Mouse (Mus musculus) forebrain, postnatal 0 days (tissue): ENCODE data around the gene Hjurp. TPM values are rescaled to one million over a fixed set of nuclear protein-coding genes. Genes with fewer than 3 reads are reported as not detected.

Experiments used
- ATAC-seq: fragments of 200-750 bp; cut with Nextera tagmentation; 2 replicates; pipeline ENCODE4 v1.8.0; 2017; ENCODE audit warnings: mild to moderate bottlenecking, moderate library complexity
- DNase-seq: peaks from one replicate; pipeline ENCODE4 v3.0.0-alpha.2; 2015
- H3K27ac ChIP-seq: fragments of 300-500 bp; sonication (generic); 2 replicates; pipeline ENCODE4 v1.5.1; 2014; ENCODE audit warnings: low read depth, mild to moderate bottlenecking, antibody characterized with exemption, low read length, moderate library complexity, mixed read lengths
- H3K27me3 ChIP-seq: fragments of 300-500 bp; sonication (generic); 2 replicates; pipeline ENCODE4 v1.6.1; 2014; ENCODE audit warnings: mild to moderate bottlenecking, low read length, mixed read lengths; ENCODE audit not compliant: insufficient read depth
- H3K36me3 ChIP-seq: fragments of 300-500 bp; sonication (generic); 2 replicates; pipeline ENCODE4 v1.6.1; 2014; ENCODE audit warnings: mild to moderate bottlenecking, moderate library complexity; ENCODE audit not compliant: insufficient read depth
- H3K4me1 ChIP-seq: fragments of 300-500 bp; sonication (generic); 2 replicates; pipeline ENCODE4 v1.6.1; 2014; ENCODE audit warnings: antibody characterized with exemption; ENCODE audit not compliant: insufficient read depth
- H3K4me2 ChIP-seq: fragments of 300-500 bp; sonication (generic); 2 replicates; pipeline ENCODE4 v1.6.1; 2014; ENCODE audit warnings: low read depth, mild to moderate bottlenecking, moderate library complexity
- H3K4me3 ChIP-seq: fragments of 300-500 bp; sonication (generic); 2 replicates; pipeline ENCODE4 v1.5.1; 2014; ENCODE audit warnings: low read depth, low read length, mixed read lengths
- H3K9ac ChIP-seq: fragments of 300-500 bp; sonication (generic); 2 replicates; pipeline ENCODE4 v1.6.1; 2014; ENCODE audit warnings: mild to moderate bottlenecking
- H3K9me3 ChIP-seq: fragments of 300-500 bp; sonication (generic); 2 replicates; pipeline ENCODE4 v1.6.1; 2016; ENCODE audit warnings: low read length
- CTCF ChIP-seq: sonication (generic); IDR thresholded peaks from 2 replicates; pipeline ENCODE4 v1.5.1; 2016; ENCODE audit warnings: antibody characterized with exemption, control low read depth, low read depth
- WGBS: fragments of 180-500 bp; shearing (Covaris S2); extraction: QIAGEN DNeasy Blood & Tissue Kit; methylation state at CpG from one replicate; pipeline ENCODE4 v1.1.7; 2014; 5-methylcytosine and 5-hydroxymethylcytosine counted together
- polyA plus RNA-seq: library from polyadenylated mRNA; unstranded; fragments of >200 nt; fragmentation: Nextera tagmentation; extraction: Ambion mirVana; gene quantifications from 2 replicates; pipeline ENCODE4 v1.2.1, GENCODE M21; 2015
- total RNA-seq: library from RNA; depleted of rRNA; stranded (reverse); fragments of >200 nt; gene quantifications from 2 replicates; pipeline ENCODE4 v1.2.3, GENCODE M21; 2014

Hjurp gene
- total and polyA plus RNA-seq, 2 experiments from 2014 or later = 40.0 to 88.0 TPM

GRCm38 (mm10) chr1:88309905-88310304 is 32.5 kb upstream of the Hjurp start:
- no peaks in the 10 kb centered on the region for H3K4me1 ChIP-seq
- H3K9me3 ChIP-seq = peaks cover 57% of the 10 kb centered on the region
- no peak for TF ChIP-seq CTCF
- DNase-seq = no peak
- no peak overlapping the region for H3K4me2 ChIP-seq
- 53% methylated on average over 3 of the region's 3 CpGs for WGBS
- H3K4me3 ChIP-seq = no peak overlapping the region
- no peaks in the 10 kb centered on the region for H3K36me3 ChIP-seq
- H3K9ac ChIP-seq = no peak overlapping the region
- no peaks in the 10 kb centered on the region for H3K27me3 ChIP-seq
- H3K27ac ChIP-seq = no peak overlapping the region
- 0 out of 2 replicates have a peak, but pooled peaks have one; percentile 5 for ATAC-seq

GRCm38 (mm10) chr1:88309020-88309419 is 31.6 kb upstream of the Hjurp start:
- no peak overlapping the region for H3K4me3 ChIP-seq
- 57% methylated on average over 2 of the region's 2 CpGs for WGBS
- ATAC-seq = no peak
- peaks cover 66% of the 10 kb centered on the region for H3K9me3 ChIP-seq
- DNase-seq = no peak
- no peaks in the 10 kb centered on the region for H3K27me3 ChIP-seq
- H3K27ac ChIP-seq = no peak overlapping the region
- TF ChIP-seq CTCF = no peak
- H3K9ac ChIP-seq = no peak overlapping the region
- no peak overlapping the region for H3K4me2 ChIP-seq
- H3K36me3 ChIP-seq = no peaks in the 10 kb centered on the region
- H3K4me1 ChIP-seq = no peaks in the 10 kb centered on the region

- ATAC-seq = no peak
- no peak overlapping the region for H3K27ac ChIP-seq
- TF ChIP-seq CTCF = no peak
- H3K4me1 ChIP-seq = no peaks in the 10 kb centered on the region
- H3K27me3 ChIP-seq = no peaks in the 10 kb centered on the region
- H3K4me2 ChIP-seq = no peak overlapping the region
- no peak overlapping the region for H3K4me3 ChIP-seq
- no peak for DNase-seq
- no peak overlapping the region for H3K9ac ChIP-seq
- peaks cover 82% of the 10 kb centered on the region for H3K9me3 ChIP-seq
- H3K36me3 ChIP-seq = no peaks in the 10 kb centered on the region
- 69% methylated on average over 12 of the region's 12 CpGs for WGBS
These were observed 29.7 kb upstream of the Hjurp start for GRCm38 (mm10) chr1:88307180-88307579.

GRCm38 (mm10) chr1:88306543-88306942 is 29.1 kb upstream of the Hjurp start:
- no peak for DNase-seq
- WGBS = 59% methylated on average over 1 of the region's 1 CpGs
- peak; percentile 44; the same call in 1 of the 2 replicates for ATAC-seq

GRCm38 (mm10) chr1:88305018-88305795 is 27.8 kb upstream of the Hjurp start:
- Histone ChIP-seq H3K4me3 (no peak overlapping the region), H3K4me1 (no peaks in the 10 kb centered on the region), H3K4me2 (no peak overlapping the region), H3K27ac (no peak overlapping the region), H3K27me3 (no peaks in the 10 kb centered on the region), H3K9me3 (peaks cover 96% of the 10 kb centered on the region), H3K9ac (no peak overlapping the region), H3K36me3 (no peaks in the 10 kb centered on the region)
- 48% methylated on average over 6 of the region's 6 CpGs for WGBS
- no peak for ATAC-seq
- DNase-seq = no peak
- no peak for TF ChIP-seq CTCF

More at GRCm38 (mm10) chr1:88306543-88306942, 29.1 kb upstream of the Hjurp start:
- H3K4me2 ChIP-seq = no peak overlapping the region
- H3K9ac ChIP-seq = no peak overlapping the region
- H3K27me3 ChIP-seq = no peaks in the 10 kb centered on the region
- no peak overlapping the region for H3K27ac ChIP-seq
- H3K9me3 ChIP-seq = peaks cover 88% of the 10 kb centered on the region
- H3K4me1 ChIP-seq = no peaks in the 10 kb centered on the region
- H3K36me3 ChIP-seq = no peaks in the 10 kb centered on the region
- TF ChIP-seq CTCF = no peak
- H3K4me3 ChIP-seq = no peak overlapping the region

GRCm38 (mm10) chr1:88304261-88304985 is 27.0 kb upstream of the Hjurp start:
- Histone ChIP-seq H3K4me2 (no peak overlapping the region), H3K4me3 (no peak overlapping the region), H3K9ac (no peak overlapping the region), H3K36me3 (no peaks in the 10 kb centered on the region), H3K27me3 (no peaks in the 10 kb centered on the region), H3K4me1 (no peaks in the 10 kb centered on the region), H3K27ac (no peak overlapping the region), H3K9me3 (peaks cover 96% of the 10 kb centered on the region)
- DNase-seq = no peak
- no peak for ATAC-seq
- 64% methylated on average over 8 of the region's 8 CpGs for WGBS
- no peak for TF ChIP-seq CTCF

GRCm38 (mm10) chr1:88303762-88304161 is 26.3 kb upstream of the Hjurp start:
- H3K4me2 ChIP-seq = no peak overlapping the region
- 64% methylated on average over 6 of the region's 6 CpGs for WGBS
- no peak for DNase-seq

More at GRCm38 (mm10) chr1:88303762-88304161, 26.3 kb upstream of the Hjurp start:
- Histone ChIP-seq H3K4me1 (no peaks in the 10 kb centered on the region), H3K27me3 (no peaks in the 10 kb centered on the region), H3K9ac (no peak overlapping the region), H3K27ac (no peak overlapping the region), H3K36me3 (no peaks in the 10 kb centered on the region), H3K9me3 (peaks cover 96% of the 10 kb centered on the region), H3K4me3 (no peak overlapping the region)
- ATAC-seq = no peak
- TF ChIP-seq CTCF = no peak
